Mouse (Mus musculus) kidney, postnatal 25 days (tissue): Measurements from ENCODE around the gene Rpn1.
A peak's percentile ranks its signal among the peaks of the same experiment; 100 is the strongest.

Experiments
- DNase-seq, 2 experiments: peaks; one replicate each; pipeline ENCODE4 v3.0.0; 2021; ENCODE audit warnings: mixed read lengths in 2 of 2

Gene Rpn1

GRCm38 (mm10) chr6:88065968-88066367 lies 18.3 kb upstream of the Rpn1 start:
- DNase-seq: no peak

GRCm38 (mm10) chr6:88067722-88068121 lies 16.6 kb upstream of the Rpn1 start:
- DNase-seq: no peak

DNA sequence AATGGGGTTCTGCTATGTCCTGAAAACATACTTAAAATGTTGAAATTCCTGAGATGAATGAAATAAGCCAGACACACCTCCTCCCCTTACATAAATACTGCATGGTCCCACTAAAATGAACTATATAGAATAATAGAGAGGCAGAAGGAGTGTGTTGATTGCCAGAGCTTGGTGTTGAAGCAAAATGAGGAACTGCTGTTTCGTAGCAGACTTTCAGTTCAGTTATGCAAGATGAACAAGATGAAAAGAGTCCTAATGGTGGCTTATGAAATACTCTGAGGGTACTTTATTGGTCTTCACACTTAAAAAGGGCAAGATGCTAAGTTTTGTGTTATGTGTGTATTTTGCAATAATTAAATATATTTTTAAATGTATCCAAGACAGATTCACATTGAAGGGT lies 15.5 kb upstream of the Rpn1 start:
- DNase-seq: no peak

DNA sequence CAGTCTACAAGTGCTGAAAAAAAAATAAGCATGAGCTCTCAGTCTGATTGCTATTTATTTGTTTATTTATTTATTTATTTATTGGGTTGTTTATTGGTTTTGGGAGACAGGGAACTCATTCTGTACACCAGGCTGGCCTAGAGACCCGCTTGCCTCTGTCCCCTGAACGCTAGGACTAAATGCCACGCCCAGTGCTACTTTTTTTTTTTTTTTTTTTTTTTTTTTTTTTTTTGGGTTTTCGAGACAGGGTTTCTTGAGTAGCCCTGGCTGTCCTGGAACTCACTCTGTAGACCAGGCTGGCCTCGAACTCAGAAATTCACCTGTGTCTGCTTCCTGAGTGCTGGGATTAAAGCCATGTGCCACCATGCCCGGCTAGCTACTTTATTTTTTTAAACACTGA lies 13.8 kb upstream of the Rpn1 start:
- DNase-seq: no peak

- peak; percentile 82 to 92 for DNase-seq
Observed at GRCm38 (mm10) chr6:88071216-88071615, 13.1 kb upstream of the Rpn1 start.

DNA sequence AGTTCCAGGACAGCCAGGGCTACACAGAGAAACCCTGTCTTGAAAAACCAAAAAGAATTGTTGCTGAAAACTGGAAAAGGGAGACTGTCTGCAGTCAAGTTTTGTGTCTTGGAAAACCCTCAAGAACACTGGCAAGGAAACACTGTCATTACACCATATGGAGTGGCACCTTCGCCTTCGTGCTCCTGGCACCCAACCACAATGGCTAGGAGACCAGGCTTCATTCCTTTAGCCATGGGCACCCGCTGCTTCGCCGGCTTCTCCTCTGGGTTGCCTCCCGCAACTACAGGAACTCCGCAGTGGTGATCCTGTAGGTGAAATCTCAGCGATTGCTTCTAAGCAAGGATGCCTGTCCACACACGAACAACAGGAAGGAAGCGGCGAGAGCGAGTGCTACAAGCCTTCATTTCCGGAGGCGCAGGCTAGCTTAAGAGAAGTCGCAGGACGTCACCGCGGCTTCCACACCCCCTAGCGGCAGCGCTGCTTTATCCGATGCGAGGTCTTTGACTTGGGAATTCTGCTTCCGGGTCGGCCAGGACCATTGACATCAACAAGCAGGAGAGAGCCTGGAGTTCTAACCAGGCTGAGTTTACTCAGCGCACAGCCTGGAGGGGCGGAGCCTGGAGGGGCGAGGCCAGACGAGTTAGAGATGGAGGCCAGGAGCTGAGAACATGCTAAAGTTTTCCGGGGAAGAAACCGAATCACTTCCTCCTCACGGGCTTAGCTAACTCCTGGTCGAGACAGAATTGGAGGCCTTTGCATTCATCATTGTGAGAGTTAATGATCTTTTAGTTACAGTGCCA lies 9.3 kb upstream of the Rpn1 start:
- peak; percentile 97 to 98 for DNase-seq

DNA sequence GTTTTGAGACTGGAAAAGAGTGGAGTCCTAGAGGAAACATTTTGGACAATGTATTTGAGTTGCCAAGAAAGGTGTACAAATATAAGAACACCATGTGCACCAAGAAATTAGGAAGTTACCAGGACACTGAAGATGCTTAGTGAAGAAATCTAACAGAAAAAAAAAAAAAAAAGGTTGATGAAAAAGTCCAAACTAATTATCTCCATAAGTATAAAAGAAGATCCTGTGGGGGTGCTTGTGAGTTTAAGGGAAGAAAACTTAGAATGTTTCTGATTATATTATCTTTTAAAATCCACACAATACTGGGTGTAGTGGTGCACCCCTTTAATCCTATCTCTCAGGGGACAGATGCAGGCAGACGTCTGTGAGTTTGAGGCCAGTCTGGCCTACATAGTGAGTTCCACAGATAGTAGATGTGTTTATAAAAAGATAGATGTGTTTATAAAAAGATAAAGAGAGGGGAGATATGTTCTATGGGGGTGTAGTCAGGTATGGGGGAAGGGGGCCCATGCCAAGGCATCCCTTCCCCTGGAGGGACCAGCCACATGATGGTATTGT lies 8.2 kb upstream of the Rpn1 start:
- DNase-seq: no peak

- no peak for DNase-seq
Observed at GRCm38 (mm10) chr6:88083095-88083494, 1.2 kb upstream of the Rpn1 start.

GRCm38 (mm10) chr6:88083672-88084071 lies 610 bp upstream of the Rpn1 start:
- DNase-seq: no peak

DNA sequence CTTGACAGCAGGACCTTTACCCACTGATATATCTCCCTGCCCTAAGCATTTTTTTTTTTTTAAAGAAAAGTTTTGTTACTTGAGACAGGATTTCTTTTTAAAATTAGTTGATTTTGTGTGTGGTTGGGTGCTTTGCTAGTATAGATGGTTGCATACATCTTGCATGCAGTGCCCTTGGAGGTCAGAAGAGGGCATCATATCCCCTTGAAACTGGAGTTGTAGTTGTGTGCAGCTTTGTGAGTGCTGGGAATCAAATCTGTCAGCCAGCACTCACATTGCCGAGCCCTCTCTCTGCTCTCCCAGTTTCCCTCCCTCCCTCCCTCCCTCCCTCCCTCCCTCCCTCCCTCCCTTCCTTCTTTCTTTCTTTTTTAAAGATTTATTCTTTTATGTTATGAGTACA lies 4.7 kb downstream of the Rpn1 start:
- no peak for DNase-seq

GRCm38 (mm10) chr6:88095377-88095776 lies 11.1 kb downstream of the Rpn1 start:
- DNase-seq: peak in 1 of 2 experiments; percentile 12

DNA sequence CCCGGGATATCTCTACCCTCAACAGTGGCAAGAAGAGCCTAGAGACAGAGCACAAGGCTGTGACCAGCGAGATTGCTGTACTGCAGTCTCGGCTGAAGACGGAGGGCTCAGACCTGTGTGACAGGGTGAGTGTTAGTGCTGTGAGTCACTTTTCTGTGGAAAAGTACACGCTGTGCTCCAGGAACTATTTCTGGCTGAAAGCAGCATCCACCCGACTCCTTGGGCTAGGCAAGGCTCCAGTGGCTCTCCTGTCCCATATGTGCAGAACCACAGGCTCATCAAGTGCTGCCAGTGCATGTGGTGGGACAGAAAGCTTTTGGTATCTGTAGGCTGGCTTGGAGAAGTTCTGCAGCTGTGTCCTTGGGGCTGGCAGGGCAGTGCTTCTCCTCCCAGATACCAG lies 17.8 kb downstream of the Rpn1 start:
- DNase-seq: no peak

DNA sequence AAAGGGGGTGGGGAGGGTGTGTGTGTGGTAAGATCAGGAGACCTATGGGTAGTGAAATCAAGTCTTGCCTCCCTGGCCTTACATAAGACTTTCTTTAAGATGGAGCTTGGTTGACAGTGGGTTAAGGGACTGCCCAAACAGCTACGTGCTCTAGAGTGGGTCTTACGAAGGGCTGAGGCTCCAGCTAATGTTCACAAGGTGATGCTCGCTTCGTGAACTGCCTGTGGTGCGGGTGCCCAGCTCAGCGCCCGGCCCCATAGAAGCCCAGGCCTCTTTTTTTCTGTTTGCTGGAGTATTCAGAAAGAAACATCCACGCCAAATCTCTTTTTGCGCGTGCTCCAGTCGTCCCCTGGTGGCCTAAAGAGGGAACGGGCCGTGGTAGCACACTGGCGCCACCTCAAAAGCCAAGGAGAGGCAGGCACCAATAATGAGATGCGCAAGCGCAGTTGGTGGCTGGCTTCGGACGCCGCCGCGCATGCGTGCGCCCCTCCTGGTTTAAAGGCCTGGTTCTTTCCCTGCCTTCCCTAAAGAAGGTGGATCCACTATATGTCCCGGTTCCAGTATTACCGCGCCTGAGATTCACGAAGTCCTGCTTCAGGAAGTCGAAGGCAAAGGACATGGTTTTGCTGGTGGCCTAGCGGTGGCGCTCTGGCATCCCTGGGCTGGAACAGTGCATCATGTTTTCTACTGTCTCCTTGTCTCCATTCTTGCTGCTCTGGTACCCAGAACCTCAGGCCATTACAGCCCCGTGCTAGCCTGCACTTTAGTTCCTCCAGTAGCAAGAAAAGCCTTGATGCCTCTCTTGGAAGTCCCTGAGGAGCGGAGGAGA lies 21.7 kb downstream of the Rpn1 start:
- peak; percentile 92 for DNase-seq

DNA sequence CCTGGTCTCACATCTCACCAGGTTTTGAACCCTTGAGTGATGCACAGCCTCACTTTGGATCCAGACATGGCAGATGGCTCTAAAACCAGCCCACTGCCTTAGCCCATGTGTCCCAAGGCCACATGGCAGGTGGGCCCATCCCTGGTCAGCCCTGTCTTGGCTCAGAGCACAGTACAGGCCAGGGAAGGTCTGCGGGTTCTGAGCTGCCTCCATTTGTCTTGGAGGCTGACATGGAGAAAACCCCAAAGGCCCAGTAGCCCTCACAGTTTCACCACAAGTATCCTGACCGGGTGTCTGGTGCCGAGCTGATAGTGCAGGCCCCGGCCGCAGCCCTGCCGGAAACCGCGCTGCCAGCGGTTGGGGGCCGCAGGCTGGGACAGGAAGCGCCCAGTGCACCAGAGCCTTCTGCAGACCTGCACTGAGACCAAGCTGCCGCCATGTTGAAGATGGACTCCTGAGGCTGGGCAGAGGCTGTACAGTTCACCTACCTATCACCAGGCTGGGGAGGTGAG lies 22.4 kb downstream of the Rpn1 start:
- no peak for DNase-seq

- DNase-seq: no peak
Observed at GRCm38 (mm10) chr6:88107661-88108535, 23.6 kb downstream of the Rpn1 start.

- peak; percentile 58 to 72 for DNase-seq
Observed at GRCm38 (mm10) chr6:88113139-88113538, 28.9 kb downstream of the Rpn1 start.

GRCm38 (mm10) chr6:88114414-88114813 lies 30.1 kb downstream of the Rpn1 start:
- no peak for DNase-seq

DNA sequence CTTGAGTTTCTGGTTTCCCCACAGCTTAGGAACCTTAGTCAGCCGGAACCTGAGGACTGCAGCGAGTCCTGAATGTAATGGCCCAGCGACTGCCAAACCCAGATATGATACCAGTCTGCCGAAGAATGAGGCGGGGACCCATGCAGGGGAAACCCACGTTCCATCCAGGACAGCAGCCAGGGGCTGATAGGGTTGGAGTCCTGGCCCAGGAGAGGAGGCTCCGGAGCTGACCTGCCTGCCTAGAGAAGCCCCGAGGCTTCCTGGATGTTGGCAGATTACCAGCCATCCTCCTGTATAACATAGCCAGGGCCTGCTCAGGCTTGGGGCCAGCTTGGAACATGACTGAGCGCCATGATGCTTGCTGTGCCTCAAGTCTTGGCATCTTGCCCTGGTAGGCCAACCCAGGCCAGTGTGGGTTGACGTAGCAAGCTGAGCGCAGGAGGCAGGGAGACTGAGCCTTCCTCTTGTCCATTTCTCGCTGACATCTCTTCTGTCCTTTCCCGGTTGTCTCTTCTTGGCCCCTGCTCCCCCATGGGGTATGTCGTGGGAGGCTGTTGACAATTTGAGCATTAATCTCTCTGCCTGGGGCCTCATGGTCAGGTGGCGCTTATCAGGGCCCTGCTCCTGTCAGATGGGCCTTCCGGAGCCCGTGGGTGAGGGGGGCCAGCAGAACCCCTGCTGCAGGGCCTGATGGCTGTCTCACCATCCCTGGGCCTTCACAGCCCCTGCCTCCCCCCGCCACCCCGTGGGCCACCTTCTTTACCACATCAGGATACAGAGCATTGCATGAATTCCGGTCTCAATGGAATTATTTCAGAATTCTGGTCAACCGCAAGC lies 32.3 kb downstream of the Rpn1 start:
- peak; percentile 45 to 73 for DNase-seq

GRCm38 (mm10) chr6:88117184-88117575 lies 32.9 kb downstream of the Rpn1 start:
- no peak for DNase-seq

GRCm38 (mm10) chr6:88119309-88119708 lies 35.0 kb downstream of the Rpn1 start:
- DNase-seq: no peak

GRCm38 (mm10) chr6:88120813-88121212 lies 36.5 kb downstream of the Rpn1 start:
- DNase-seq: no peak

GRCm38 (mm10) chr6:88121781-88122180 lies 37.5 kb downstream of the Rpn1 start:
- no peak for DNase-seq
